20 mouse cellular contexts compared by ENCODE assay signal in the genomic region with DNA sequence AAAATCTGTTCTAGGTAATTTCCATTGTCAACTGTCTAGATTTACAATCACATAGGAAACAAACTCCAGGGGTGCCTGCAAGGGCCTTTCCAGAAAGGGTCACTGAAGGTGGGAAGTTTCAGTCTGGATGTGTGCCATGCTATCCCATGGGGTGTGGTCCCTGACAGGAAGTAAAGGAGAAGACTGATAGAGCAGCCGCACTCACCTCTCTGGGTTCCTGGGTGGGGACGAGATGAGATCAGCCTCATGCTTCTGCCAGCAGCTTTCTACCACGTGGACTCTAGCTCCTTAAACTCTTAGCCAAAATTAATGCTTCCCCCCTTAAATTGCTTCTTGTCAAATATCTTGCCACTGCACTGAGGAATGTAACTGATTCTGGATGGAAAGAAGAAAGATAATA.
A peak's percentile ranks its signal among the peaks of the same experiment; 100 is the strongest.
DNase-seq lines count a peak whose midpoint lies in the region; TF ChIP-seq lines count a peak whose summit lies in the region.
"Had no signal": no experiment of that assay in that cellular context is flagged by ENCODE, and none has a peak within 500 bp of the region (broad histone marks: within the 10 kb centered on the region; RNA-seq: fewer than 3 reads in every experiment).

No protein-coding gene starts in this region.

- intact Hi-C loops in heart, adult 2 months (cut with DNase I), result no loop called here

- no peak for TF ChIP-seq CTCF in heart, adult 2 months (IDR thresholded peaks at IDR 0.05)
- no peak for TF ChIP-seq CTCF in MEL (IDR thresholded peaks at IDR 0.05 in 2 of 3, conservative IDR thresholded peaks at IDR 0.05 in 1 of 3; ENCODE audit: control insufficient read depth in 1 of 3, insufficient read depth in 1 of 3, low read depth in 2 of 3, low read length in 3 of 3, poor library complexity in 1 of 3, severe bottlenecking in 1 of 3)

- TF ChIP-seq POLR2A in heart, adult 2 months (IDR thresholded peaks at IDR 0.05; ENCODE audit: insufficient read depth, low read depth, low read length), result no peak
- no peak for TF ChIP-seq POLR2A in MEL (IDR thresholded peaks at IDR 0.05; ENCODE audit: control insufficient read depth in 1 of 2, insufficient read depth in 1 of 2, low read depth in 1 of 2, low read length in 2 of 2, poor library complexity in 1 of 2)

- H3K36me3 ChIP-seq in heart, adult 2 months (ENCODE audit: control insufficient read depth, insufficient read depth, low read length), result no peaks in the 10 kb centered on the region
- H3K36me3 ChIP-seq in MEL (ENCODE audit: control insufficient read depth in 1 of 2, insufficient read depth in 2 of 2, low read length in 2 of 2), result peaks cover 0 to 13% of the 10 kb centered on the region in 2 experiments; a peak in 2 of 4 replicates
- H3K36me3 ChIP-seq: G1E had no signal

- H3K9me3 ChIP-seq in MEL (replicated peaks; ENCODE audit: insufficient read depth, low read length), result no peaks in the 10 kb centered on the region
- H3K9me3 ChIP-seq: G1E had no signal

- H3K27ac ChIP-seq in heart, adult 2 months, result no peak overlapping the region
- no peak overlapping the region for H3K27ac ChIP-seq in MEL (ENCODE audit: control insufficient read depth, low read depth, low read length)

- peak; percentile 51 for DNase-seq in heart, adult 11 months
- DNase-seq in heart, adult 2 months, result no peak
- DNase-seq in MEL (ENCODE audit: low read depth, low spot score) (peak; percentile 71), MEL-GATA-1-ER (ENCODE audit: extremely low read depth, low read depth) (peak; percentile 35)
- no peak for DNase-seq in embryo, embryonic 10 days (ENCODE audit: low spot score)
- no peak for DNase-seq in right cerebral cortex, postnatal 25 days
- DNase-seq: adrenal gland, adult 2 months; adrenal gland, adult 8-10 months; adrenal gland, postnatal 10 days; adrenal gland, postnatal 14 days; adrenal gland, postnatal 25 days; adrenal gland, postnatal 36 days; B cell, adult 2 months; cerebellum, adult 11 months; cerebellum, adult 11-12 months; cerebellum, adult 18-20 months; cerebellum, adult 2 months; cerebellum, adult 8-10 months had no signal

- 33% methylated on average over 3 of the region's 3 CpGs for WGBS in heart, adult 2 months

- TF ChIP-seq EP300 in heart, adult 2 months (IDR thresholded peaks at IDR 0.05; ENCODE audit: insufficient read depth, low read depth, low read length), result no peak
- TF ChIP-seq EP300 in MEL (IDR thresholded peaks at IDR 0.05; ENCODE audit: low read depth in 1 of 2, low read length in 2 of 2), result peak; percentile 82 to 84

- no peak overlapping the region for H3K4me3 ChIP-seq in heart, adult 2 months
- H3K4me3 ChIP-seq in MEL (ENCODE audit: control insufficient read depth in 1 of 2, insufficient read depth in 1 of 2, low read depth in 2 of 2, low read length in 2 of 2), result no peak overlapping the region

- TF ChIP-seq RAD21 in MEL (IDR thresholded peaks at IDR 0.05; ENCODE audit: low read depth, low read length), result no peak

- H3K9ac ChIP-seq in heart, adult 2 months (ENCODE audit: low read depth, low read length), result no peak overlapping the region
- H3K9ac ChIP-seq in MEL (ENCODE audit: control insufficient read depth, low read depth, low read length, poor library complexity, severe bottlenecking), result no peak overlapping the region

- H3K79me2 ChIP-seq in heart, adult 2 months (replicated peaks; ENCODE audit: control insufficient read depth, insufficient read depth, low read length), result no peaks in the 10 kb centered on the region
- no peaks in the 10 kb centered on the region for H3K79me2 ChIP-seq in MEL (ENCODE audit: control insufficient read depth, insufficient read depth, low read length, poor library complexity)

- no peaks in the 10 kb centered on the region for H3K27me3 ChIP-seq in heart, adult 2 months (ENCODE audit: control insufficient read depth, insufficient read depth, low read length)
- H3K27me3 ChIP-seq in MEL (ENCODE audit: control insufficient read depth in 1 of 2, insufficient read depth in 2 of 2, low read length in 2 of 2), result no peaks in the 10 kb centered on the region
- H3K27me3 ChIP-seq: CH12.LX had no signal

- H3K4me1 ChIP-seq in heart, adult 2 months (ENCODE audit: control insufficient read depth, insufficient read depth, low read length), result no peaks in the 10 kb centered on the region
- peaks cover 6 to 12% of the 10 kb centered on the region in 2 experiments for H3K4me1 ChIP-seq in MEL (ENCODE audit: control insufficient read depth in 1 of 2, insufficient read depth in 2 of 2, low read length in 2 of 2)

TF ChIP-seq in MEL, 35 proteins besides CTCF, POLR2A, EP300 and RAD21:
- peak; percentile 70 for TF ChIP-seq GATA1 (IDR thresholded peaks at IDR 0.05; ENCODE audit: low read depth, low read length)
- TF ChIP-seq CHD1 (IDR thresholded peaks at IDR 0.05; ENCODE audit: low read depth, low read length), result no peak
- no peak for TF ChIP-seq ZC3H11A (IDR thresholded peaks at IDR 0.05; ENCODE audit: low read depth, low read length)
- TF ChIP-seq SMC3 (IDR thresholded peaks at IDR 0.05; ENCODE audit: low read depth, low read length), result 0 out of 2 replicates have a peak, but pooled peaks have one; percentile 14
- TF ChIP-seq JUND (IDR thresholded peaks at IDR 0.05; ENCODE audit: low read depth, low read length), result peak; percentile 57; the same call in 1 of the 2 replicates
- peak; percentile 98 for TF ChIP-seq MYC (IDR thresholded peaks at IDR 0.05; ENCODE audit: low read depth, low read length)
- TF ChIP-seq TCF12 (IDR thresholded peaks at IDR 0.05; ENCODE audit: low read depth, low read length), result peak; percentile 82
- TF ChIP-seq MAFK (IDR thresholded peaks at IDR 0.05; ENCODE audit: borderline replicate concordance, low read depth, low read length), result no peak
- TF ChIP-seq E2F4 (IDR thresholded peaks at IDR 0.05; ENCODE audit: borderline replicate concordance, low read depth, low read length), result no peak
- peak; percentile 55; the same call in 1 of the 2 replicates for TF ChIP-seq ETS1 (IDR thresholded peaks at IDR 0.05; ENCODE audit: low read depth, low read length)
- 0 out of 2 replicates have a peak, but pooled peaks have one; percentile 13 for TF ChIP-seq BHLHE40 (IDR thresholded peaks at IDR 0.05; ENCODE audit: borderline replicate concordance, low read depth, low read length)
- no peak for TF ChIP-seq ZNF384 (IDR thresholded peaks at IDR 0.05; ENCODE audit: low read depth, low read length)
- TF ChIP-seq KAT2A (conservative IDR thresholded peaks at IDR 0.05; ENCODE audit: low read depth, low read length), result no peak
- no peak for TF ChIP-seq HCFC1 (IDR thresholded peaks at IDR 0.05; ENCODE audit: low read depth, low read length)
- TF ChIP-seq MYB (IDR thresholded peaks at IDR 0.05; ENCODE audit: low read depth, low read length), result no peak
- peak; percentile 71 for TF ChIP-seq RCOR1 (IDR thresholded peaks at IDR 0.05; ENCODE audit: low read depth, low read length)
- TF ChIP-seq MAZ (IDR thresholded peaks at IDR 0.05; ENCODE audit: low read depth, low read length), result no peak
- no peak for TF ChIP-seq ELF1 (IDR thresholded peaks at IDR 0.05; ENCODE audit: low read depth, low read length)
- TF ChIP-seq UBTF (IDR thresholded peaks at IDR 0.05; ENCODE audit: borderline replicate concordance, insufficient read depth, low read depth, low read length), result no peak
- TF ChIP-seq ZMIZ1 (IDR thresholded peaks at IDR 0.05; ENCODE audit: low read depth, low read length), result no peak
- peak; percentile 50 for TF ChIP-seq SIN3A (IDR thresholded peaks at IDR 0.05; ENCODE audit: low read length)
- no peak for TF ChIP-seq USF2 (IDR thresholded peaks at IDR 0.05; ENCODE audit: borderline replicate concordance in 1 of 2, insufficient read depth in 1 of 2, low read depth in 1 of 2, low read length in 2 of 2)
- no peak for TF ChIP-seq MEF2A (IDR thresholded peaks at IDR 0.05; ENCODE audit: extremely low read depth, insufficient replicate concordance, low read depth, low read length, poor library complexity, severe bottlenecking)
- TF ChIP-seq ZKSCAN1 (IDR thresholded peaks at IDR 0.05; ENCODE audit: low read depth, low read length), result no peak
- no peak for TF ChIP-seq NRF1 (IDR thresholded peaks at IDR 0.05; ENCODE audit: insufficient read depth, low read depth, low read length, poor library complexity, severe bottlenecking)
- no peak for TF ChIP-seq POLR2AphosphoS2 (IDR thresholded peaks at IDR 0.05; ENCODE audit: low read length)
- TF ChIP-seq NELFE (IDR thresholded peaks at IDR 0.05; ENCODE audit: low read depth, low read length), result no peak
- TF ChIP-seq MXI1 (IDR thresholded peaks at IDR 0.05; ENCODE audit: low read depth, low read length), result peak; percentile 92
- TF ChIP-seq MAX (IDR thresholded peaks at IDR 0.05; ENCODE audit: low read length), result peak; percentile 93
- TF ChIP-seq CHD2 (IDR thresholded peaks at IDR 0.05; ENCODE audit: low read length), result no peak; the same call in 1 of the 2 replicates
- no peak for TF ChIP-seq GABPA (IDR thresholded peaks at IDR 0.05; ENCODE audit: low read depth, low read length)
- peak; percentile 17; the same call in 1 of the 2 replicates for TF ChIP-seq TAL1 (IDR thresholded peaks at IDR 0.05; ENCODE audit: low read length)
- TF ChIP-seq USF1 (IDR thresholded peaks at IDR 0.05; ENCODE audit: low read depth, low read length), result peak; percentile 73
- no peak for TF ChIP-seq TBP (IDR thresholded peaks at IDR 0.05; ENCODE audit: low read depth, low read length)
- no peak for TF ChIP-seq POLR2AphosphoS5 (IDR thresholded peaks at IDR 0.05; ENCODE audit: borderline replicate concordance, low read depth, low read length)

Comparison
In these comparisons a context has a peak if more than half of its experiments do, and no peak if none do; other contexts are left out.
1. DNase-seq: peak in heart, adult 11 months (single experiment), MEL (single experiment) and MEL-GATA-1-ER (single experiment); none in heart, adult 2 months (0 of 2), embryo, embryonic 10 days (single experiment) and right cerebral cortex, postnatal 25 days (single experiment).